Mouse (Mus musculus): ENCODE measurements around the gene Stk19. TPM values are rescaled to one million over a fixed set of nuclear protein-coding genes. Genes with fewer than 3 reads are reported as not detected.
"Not testable (repeated sequence)": the region's sequence is repeated elsewhere in the genome, so short reads cannot be mapped to it uniquely, and the experiment has no call there.

The Stk19 gene
- polyA plus RNA-seq, 1 experiment from 2014 or later = 20.5 TPM

GRCm38 (mm10) chr17:34837464-34838324 is 949 bp upstream of the Stk19 start:
- WGBS = 41% methylated on average over 39 of the region's 43 CpGs
- Histone ChIP-seq H3K4me2 (ENCODE audit: low read depth, severe bottlenecking) (peak overlapping the region; percentile 98), H3K27ac (replicated peaks; ENCODE audit: low read depth, low read length) (0 out of 2 replicates have a peak overlapping the region, but pooled peaks have one; percentile 45), H3K27me3 (ENCODE audit: control insufficient read depth, insufficient read depth, low read length) (no peaks in the 10 kb centered on the region), H3K4me3 (ENCODE audit: low read depth, low read length) (peak overlapping the region; percentile 53), H3K9me3 (ENCODE audit: control insufficient read depth, low read length) (no peaks in the 10 kb centered on the region), H3K9ac (ENCODE audit: low read length) (peak overlapping the region; percentile 55), H3K36me3 (ENCODE audit: control insufficient read depth, insufficient read depth, low read length) (peaks cover 26% of the 10 kb centered on the region), H3K4me1 (ENCODE audit: control insufficient read depth, insufficient read depth, low read length) (peaks cover 16% of the 10 kb centered on the region)
- DNase-seq (ENCODE audit: low spot score) (peak; percentile 25), ATAC-seq (ENCODE audit: insufficient number of reproducible peaks, low FRiP score, low TSS enrichment, low read depth) (no peak)

GRCm38 (mm10) chr17:34836155-34836855 is 440 bp downstream of the Stk19 start:
- Histone ChIP-seq H3K9ac (ENCODE audit: low read length) (peak overlapping the region; percentile 55), H3K4me2 (ENCODE audit: low read depth, severe bottlenecking) (peak overlapping the region; percentile 98), H3K27me3 (ENCODE audit: control insufficient read depth, insufficient read depth, low read length) (no peaks in the 10 kb centered on the region), H3K9me3 (ENCODE audit: control insufficient read depth, low read length) (no peaks in the 10 kb centered on the region), H3K4me3 (ENCODE audit: low read depth, low read length) (peak overlapping the region; percentile 53), H3K36me3 (ENCODE audit: control insufficient read depth, insufficient read depth, low read length) (peaks cover 17% of the 10 kb centered on the region), H3K4me1 (ENCODE audit: control insufficient read depth, insufficient read depth, low read length) (peaks cover 16% of the 10 kb centered on the region), H3K27ac (replicated peaks; ENCODE audit: low read depth, low read length) (no peak overlapping the region)
- ATAC-seq (ENCODE audit: insufficient number of reproducible peaks, low FRiP score, low TSS enrichment, low read depth) (peak; percentile 82), DNase-seq (ENCODE audit: low spot score) (no peak)
- WGBS = 4% methylated on average over 48 of the region's 48 CpGs

DNA sequence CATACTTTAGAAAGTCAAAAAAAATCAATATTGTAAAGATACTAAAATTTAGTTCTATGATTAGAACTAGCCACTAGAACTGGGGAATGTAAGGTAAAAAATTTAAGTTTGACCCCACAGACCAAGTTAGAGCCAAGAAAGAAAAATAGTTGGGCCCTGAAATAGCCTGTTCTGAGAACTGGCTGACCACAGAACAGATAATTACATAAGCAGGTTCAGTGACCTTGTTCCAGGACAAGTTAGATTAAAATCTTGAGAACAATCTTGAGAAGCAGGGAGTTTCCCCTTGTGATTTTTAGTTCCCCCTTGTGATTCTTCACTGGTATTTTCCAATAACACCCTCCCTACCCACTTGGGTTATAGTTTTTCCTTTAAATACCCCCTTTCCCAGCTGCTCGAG is 6.0 kb downstream of the Stk19 start:
- ATAC-seq (ENCODE audit: insufficient number of reproducible peaks, low FRiP score, low TSS enrichment, low read depth); H3K4me1 ChIP-seq (ENCODE audit: control insufficient read depth, insufficient read depth, low read length); H3K4me3 ChIP-seq (ENCODE audit: low read depth, low read length); H3K4me2 ChIP-seq (ENCODE audit: low read depth, severe bottlenecking); H3K36me3 ChIP-seq (ENCODE audit: control insufficient read depth, insufficient read depth, low read length); H3K9me3 ChIP-seq (ENCODE audit: control insufficient read depth, low read length); H3K27me3 ChIP-seq (ENCODE audit: control insufficient read depth, insufficient read depth, low read length); H3K27ac ChIP-seq (replicated peaks; ENCODE audit: low read depth, low read length); DNase-seq (ENCODE audit: low spot score); H3K9ac ChIP-seq (ENCODE audit: low read length): not testable (repeated sequence)
- WGBS = 87% methylated on average over 1 of the region's 1 CpGs

GRCm38 (mm10) chr17:34814818-34815370 is 21.9 kb downstream of the Stk19 start:
- no peak overlapping the region for H3K4me3 ChIP-seq (ENCODE audit: low read depth, low read length)
- ATAC-seq (ENCODE audit: insufficient number of reproducible peaks, low FRiP score, low TSS enrichment, low read depth) (no peak), DNase-seq (ENCODE audit: low spot score) (no peak)
- 82% methylated on average over 7 of the region's 7 CpGs for WGBS
- H3K4me2 ChIP-seq (ENCODE audit: low read depth, severe bottlenecking) = no peak overlapping the region
- H3K9ac ChIP-seq (ENCODE audit: low read length) = no peak overlapping the region
- H3K27ac ChIP-seq (replicated peaks; ENCODE audit: low read depth, low read length) = no peak overlapping the region
- no peaks in the 10 kb centered on the region for H3K27me3 ChIP-seq (ENCODE audit: control insufficient read depth, insufficient read depth, low read length)
- no peaks in the 10 kb centered on the region for H3K36me3 ChIP-seq (ENCODE audit: control insufficient read depth, insufficient read depth, low read length)
- H3K4me1 ChIP-seq (ENCODE audit: control insufficient read depth, insufficient read depth, low read length) = no peaks in the 10 kb centered on the region
- H3K9me3 ChIP-seq (ENCODE audit: control insufficient read depth, low read length) = no peaks in the 10 kb centered on the region

DNA sequence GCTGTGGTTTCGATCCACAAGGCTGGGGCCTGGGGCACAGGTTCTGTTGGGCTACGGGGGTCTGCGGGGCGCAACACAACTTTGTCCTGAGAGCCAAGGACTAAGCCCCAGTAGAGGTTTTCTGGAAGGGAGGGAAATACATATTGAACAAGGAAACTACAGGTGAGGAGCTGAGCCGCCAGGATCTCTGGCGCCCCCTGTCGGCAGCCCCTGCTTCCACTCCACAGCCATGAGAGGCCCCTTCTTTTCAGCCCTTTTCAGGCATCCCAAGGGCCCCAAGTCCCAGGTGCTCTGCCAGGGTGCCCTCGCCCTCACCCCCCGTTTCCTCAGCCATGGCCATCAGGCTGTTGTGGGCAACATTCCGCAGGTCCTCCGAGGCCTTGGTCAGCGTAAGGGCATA is 23.0 kb downstream of the Stk19 start:
- not testable (repeated sequence) for H3K4me1 ChIP-seq (ENCODE audit: control insufficient read depth, insufficient read depth, low read length); H3K27me3 ChIP-seq (ENCODE audit: control insufficient read depth, insufficient read depth, low read length); H3K9ac ChIP-seq (ENCODE audit: low read length); H3K36me3 ChIP-seq (ENCODE audit: control insufficient read depth, insufficient read depth, low read length); H3K9me3 ChIP-seq (ENCODE audit: control insufficient read depth, low read length); H3K4me3 ChIP-seq (ENCODE audit: low read depth, low read length); H3K4me2 ChIP-seq (ENCODE audit: low read depth, severe bottlenecking); H3K27ac ChIP-seq (replicated peaks; ENCODE audit: low read depth, low read length); ATAC-seq (ENCODE audit: insufficient number of reproducible peaks, low FRiP score, low TSS enrichment, low read depth)
- DNase-seq (ENCODE audit: low spot score) = peak; percentile 40
- 54% methylated on average over 12 of the region's 12 CpGs for WGBS

DNA sequence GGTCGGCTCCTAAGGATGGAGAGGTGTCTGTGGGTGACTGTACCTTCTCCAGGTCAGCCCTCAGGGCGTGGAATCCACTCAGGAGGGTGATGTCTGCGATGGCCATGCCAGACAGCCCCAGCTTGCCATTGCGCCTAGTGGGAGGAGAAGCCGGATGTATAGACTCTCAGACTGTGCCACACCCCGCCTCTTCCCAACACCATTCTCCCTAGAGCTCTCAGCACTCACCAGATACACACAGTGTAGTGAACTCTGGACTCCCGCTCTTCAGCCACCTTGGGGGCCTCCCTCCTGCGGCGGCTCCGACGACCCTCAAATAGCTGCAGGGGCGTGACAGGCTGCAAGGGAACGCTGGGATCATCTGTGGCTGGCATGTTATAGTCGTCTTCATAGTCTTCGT is 25.5 kb downstream of the Stk19 start:
- no peak overlapping the region for H3K27ac ChIP-seq (replicated peaks; ENCODE audit: low read depth, low read length)
- H3K36me3 ChIP-seq (ENCODE audit: control insufficient read depth, insufficient read depth, low read length) = no peaks in the 10 kb centered on the region
- no peak overlapping the region for H3K9ac ChIP-seq (ENCODE audit: low read length)
- ATAC-seq (ENCODE audit: insufficient number of reproducible peaks, low FRiP score, low TSS enrichment, low read depth) (no peak), DNase-seq (ENCODE audit: low spot score) (no peak)
- no peaks in the 10 kb centered on the region for H3K4me1 ChIP-seq (ENCODE audit: control insufficient read depth, insufficient read depth, low read length)
- WGBS = 70% methylated on average over 15 of the region's 15 CpGs
- H3K4me2 ChIP-seq (ENCODE audit: low read depth, severe bottlenecking) = no peak overlapping the region
- H3K4me3 ChIP-seq (ENCODE audit: low read depth, low read length) = no peak overlapping the region
- H3K9me3 ChIP-seq (ENCODE audit: control insufficient read depth, low read length) = no peaks in the 10 kb centered on the region
- H3K27me3 ChIP-seq (ENCODE audit: control insufficient read depth, insufficient read depth, low read length) = no peaks in the 10 kb centered on the region

DNA sequence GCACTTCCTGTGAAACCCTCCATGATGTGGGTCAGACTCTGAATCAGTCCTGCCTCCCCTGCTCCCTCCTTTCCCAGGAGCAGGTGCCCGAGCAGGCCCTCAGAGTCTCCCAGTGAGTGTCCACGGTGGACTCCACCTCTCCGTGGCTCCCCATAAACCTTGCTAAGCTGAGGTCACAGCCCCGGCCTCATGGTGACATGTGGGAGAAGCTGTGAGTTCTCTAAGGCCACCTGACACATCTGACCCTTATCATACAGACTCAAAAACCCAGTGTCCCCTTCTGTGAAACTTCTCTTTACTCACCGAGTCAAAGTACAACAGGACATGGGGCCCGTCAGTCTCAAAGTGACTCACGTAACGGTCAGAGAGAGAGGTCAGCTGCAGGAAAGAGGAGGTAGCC is 25.9 kb downstream of the Stk19 start:
- H3K4me3 ChIP-seq (ENCODE audit: low read depth, low read length); H3K27me3 ChIP-seq (ENCODE audit: control insufficient read depth, insufficient read depth, low read length); H3K36me3 ChIP-seq (ENCODE audit: control insufficient read depth, insufficient read depth, low read length); H3K4me2 ChIP-seq (ENCODE audit: low read depth, severe bottlenecking); H3K4me1 ChIP-seq (ENCODE audit: control insufficient read depth, insufficient read depth, low read length); H3K27ac ChIP-seq (replicated peaks; ENCODE audit: low read depth, low read length); H3K9ac ChIP-seq (ENCODE audit: low read length); ATAC-seq (ENCODE audit: insufficient number of reproducible peaks, low FRiP score, low TSS enrichment, low read depth); H3K9me3 ChIP-seq (ENCODE audit: control insufficient read depth, low read length); DNase-seq (ENCODE audit: low spot score): not testable (repeated sequence)
- WGBS = 83% methylated on average over 8 of the region's 8 CpGs

GRCm38 (mm10) chr17:34810411-34810810 is 26.3 kb downstream of the Stk19 start:
- H3K9ac ChIP-seq (ENCODE audit: low read length); H3K4me2 ChIP-seq (ENCODE audit: low read depth, severe bottlenecking); H3K9me3 ChIP-seq (ENCODE audit: control insufficient read depth, low read length); H3K27ac ChIP-seq (replicated peaks; ENCODE audit: low read depth, low read length); DNase-seq (ENCODE audit: low spot score); H3K4me3 ChIP-seq (ENCODE audit: low read depth, low read length); H3K36me3 ChIP-seq (ENCODE audit: control insufficient read depth, insufficient read depth, low read length); H3K27me3 ChIP-seq (ENCODE audit: control insufficient read depth, insufficient read depth, low read length); ATAC-seq (ENCODE audit: insufficient number of reproducible peaks, low FRiP score, low TSS enrichment, low read depth); H3K4me1 ChIP-seq (ENCODE audit: control insufficient read depth, insufficient read depth, low read length): not testable (repeated sequence)
- WGBS = 76% methylated on average over 5 of the region's 5 CpGs
